Mouse (Mus musculus) MEL (cell line): ENCODE measurements around the gene Asb4.

Source experiments
- CTCF ChIP-seq, 3 experiments: IDR thresholded peaks in 2 of 3; conservative IDR thresholded peaks in 1 of 3; 2 replicates each; pipeline ENCODE4 v1.5.1; 2011 to 2012; ENCODE audit warnings: low read length in 3 of 3, low read depth in 2 of 3, mild to moderate bottlenecking in 2 of 3, improper control_type of control experiment in 1 of 3, inconsistent platforms in 1 of 3, mixed read lengths in 1 of 3, moderate library complexity in 1 of 3; ENCODE audit not compliant: control insufficient read depth in 1 of 3, insufficient read depth in 1 of 3, poor library complexity in 1 of 3, severe bottlenecking in 1 of 3
- EP300 ChIP-seq, 2 experiments: IDR thresholded peaks; 2 replicates each; pipeline ENCODE4 v1.6.1; 2011; ENCODE audit warnings: improper control_type of control experiment in 2 of 2, low read length in 2 of 2, low read depth in 1 of 2, mild to moderate bottlenecking in 1 of 2
- ETS1 ChIP-seq: IDR thresholded peaks from 2 replicates; pipeline ENCODE4 v1.6.1; 2012; ENCODE audit warnings: low read depth, mild to moderate bottlenecking, inconsistent platforms, low read length, improper control_type of control experiment, moderate library complexity
- KAT2A ChIP-seq: conservative IDR thresholded peaks from 2 replicates; pipeline ENCODE4 v1.6.1; 2012; ENCODE audit warnings: low read depth, low read length, improper control_type of control experiment, inconsistent platforms
- MAZ ChIP-seq: IDR thresholded peaks from 2 replicates; pipeline ENCODE4 v1.6.1; 2012; ENCODE audit warnings: low read depth, mild to moderate bottlenecking, inconsistent platforms, low read length, improper control_type of control experiment
- MYB ChIP-seq: IDR thresholded peaks from 2 replicates; pipeline ENCODE4 v1.6.1; 2011; ENCODE audit warnings: mild to moderate bottlenecking, low read depth, low read length, improper control_type of control experiment
- POLR2AphosphoS2 ChIP-seq: IDR thresholded peaks from 2 replicates; pipeline ENCODE4 v1.6.1; 2011; ENCODE audit warnings: low read length, improper control_type of control experiment
- SIN3A ChIP-seq: IDR thresholded peaks from 2 replicates; pipeline ENCODE4 v1.6.1; 2012; ENCODE audit warnings: low read length, improper control_type of control experiment, inconsistent platforms
- ZMIZ1 ChIP-seq: IDR thresholded peaks from 2 replicates; pipeline ENCODE4 v1.6.1; 2012; ENCODE audit warnings: low read depth, mild to moderate bottlenecking, inconsistent platforms, low read length, improper control_type of control experiment, moderate library complexity

GRCm38 (mm10) chr6:5422386-5422785, 39.2 kb downstream of the Asb4 start:
- TF ChIP-seq SIN3A (no peak), MYB (no peak), POLR2AphosphoS2 (no peak), EP300 (IDR thresholded peaks at IDR 0.05; ENCODE audit: low read depth in 1 of 2, low read length in 2 of 2) (no peak), MAZ (no peak), KAT2A (no peak), ZMIZ1 (no peak), CTCF (IDR thresholded peaks at IDR 0.05 in 2 of 3, conservative IDR thresholded peaks at IDR 0.05 in 1 of 3; ENCODE audit: control insufficient read depth in 1 of 3, insufficient read depth in 1 of 3, low read depth in 2 of 3, low read length in 3 of 3, poor library complexity in 1 of 3, severe bottlenecking in 1 of 3) (no peak), ETS1 (no peak)
